In the genomic region with DNA sequence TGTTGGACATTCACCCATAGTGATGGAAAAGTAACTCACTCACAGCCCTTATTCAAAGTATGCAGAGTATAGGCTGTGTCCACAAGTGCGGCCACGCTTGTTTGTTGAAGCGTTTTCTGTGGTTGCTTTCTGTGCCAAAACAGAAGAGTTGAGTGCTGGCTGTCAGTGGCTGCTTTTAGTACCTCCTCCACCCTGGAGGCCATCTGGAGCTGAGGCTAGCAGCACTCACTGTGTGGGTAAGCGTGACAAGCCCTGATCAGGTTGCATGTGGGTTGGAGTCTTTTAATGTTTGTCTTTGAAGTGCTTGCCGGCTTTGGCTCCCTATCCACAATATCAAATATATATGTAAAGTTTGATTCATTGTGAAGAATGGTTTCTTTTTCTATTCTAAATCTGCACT, we compare ENCODE assay signal across 17 mouse cellular contexts.
DNase-seq lines count a peak whose midpoint lies in the region; ATAC-seq and TF ChIP-seq lines count a peak whose summit lies in the region.
"Had no signal": no experiment of that assay in that cellular context is flagged by ENCODE, and none has a peak within 500 bp of the region (broad histone marks: within the 10 kb centered on the region; RNA-seq: fewer than 3 reads in every experiment).

No protein-coding gene starts in this region.

- no peaks in the 10 kb centered on the region for H3K4me1 ChIP-seq in limb, embryonic 11.5 days (ENCODE audit: control insufficient read depth, insufficient read depth, low read length)
- H3K4me1 ChIP-seq: neural tube, embryonic 12.5 days had no signal

- DNase-seq in embryo, embryonic 11 days = peak; percentile 1
- no peak for DNase-seq in embryo, embryonic 9.5 days (ENCODE audit: extremely low spot score)
- DNase-seq in NIH3T3 (ENCODE audit: low read depth) = peak; percentile 41
- peak; percentile 65 to 76 for DNase-seq in layer of hippocampus, adult 2 months (ENCODE audit: low spot score in 2 of 2)
- DNase-seq in limb, embryonic 11.5 days (ENCODE audit: low spot score) = peak; percentile 28
- DNase-seq in adrenal gland, postnatal 36 days = no peak
- no peak for DNase-seq in spleen, postnatal 14 days (ENCODE audit: low spot score in 2 of 2)
- no peak for DNase-seq in lung, postnatal 25 days (ENCODE audit: low spot score)
- DNase-seq: adrenal gland, postnatal 14 days; cerebellum, adult 18-20 months; heart, postnatal 10 days; spleen, adult 18-20 months; thymus, postnatal 14 days had no signal

- peak overlapping the region; percentile 18; the same call in 1 of the 2 replicates for H3K27ac ChIP-seq in layer of hippocampus, adult 2 months
- H3K27ac ChIP-seq in limb, embryonic 11.5 days (replicated peaks; ENCODE audit: low read depth, low read length) = no peak overlapping the region
- H3K27ac ChIP-seq: neural tube, embryonic 12.5 days had no signal

- no peak for TF ChIP-seq CTCF in layer of hippocampus, adult 2 months (conservative IDR thresholded peaks at IDR 0.05)

- H3K9me3 ChIP-seq in limb, embryonic 11.5 days (ENCODE audit: control insufficient read depth, low read length) = no peaks in the 10 kb centered on the region
- H3K9me3 ChIP-seq: megakaryocyte, embryonic 14.5 days; neural tube, embryonic 12.5 days had no signal

- H3K9ac ChIP-seq in limb, embryonic 11.5 days (ENCODE audit: low read length) = no peak overlapping the region
- H3K9ac ChIP-seq: neural tube, embryonic 12.5 days had no signal

- no peak for ATAC-seq in limb, embryonic 11.5 days (ENCODE audit: insufficient number of reproducible peaks, low FRiP score, low TSS enrichment, low read depth)
- ATAC-seq: intestine, embryonic 16.5 days had no signal

- no peaks in the 10 kb centered on the region for H3K36me3 ChIP-seq in limb, embryonic 11.5 days (ENCODE audit: control insufficient read depth, insufficient read depth, low read length)
- H3K36me3 ChIP-seq: neural tube, embryonic 12.5 days had no signal

- 58% methylated on average over 5 of the region's 5 CpGs for WGBS in limb, embryonic 11.5 days

- no peaks in the 10 kb centered on the region for H3K27me3 ChIP-seq in limb, embryonic 11.5 days (ENCODE audit: control insufficient read depth, insufficient read depth, low read length)
- H3K27me3 ChIP-seq: megakaryocyte, embryonic 14.5 days; neural tube, embryonic 12.5 days had no signal

- no peak overlapping the region for H3K4me3 ChIP-seq in layer of hippocampus, adult 2 months
- H3K4me3 ChIP-seq in limb, embryonic 11.5 days (ENCODE audit: low read depth, low read length) = no peak overlapping the region
- H3K4me3 ChIP-seq: megakaryocyte, embryonic 14.5 days; neural tube, embryonic 12.5 days had no signal

- no peak overlapping the region for H3K4me2 ChIP-seq in limb, embryonic 11.5 days (ENCODE audit: low read depth, severe bottlenecking)
- H3K4me2 ChIP-seq: liver, embryonic 11.5 days; neural tube, embryonic 12.5 days had no signal

Comparison
In these comparisons a context has a peak if more than half of its experiments do, and no peak if none do; other contexts are left out.
1. DNase-seq: peak in embryo, embryonic 11 days (single experiment), NIH3T3 (single experiment), layer of hippocampus, adult 2 months (2 of 2) and limb, embryonic 11.5 days (single experiment); none in embryo, embryonic 9.5 days (single experiment), adrenal gland, postnatal 36 days (0 of 2), spleen, postnatal 14 days (0 of 2) and lung, postnatal 25 days (single experiment).